Mouse (Mus musculus) monocyte, adult 5-6 weeks (primary cell): ENCODE data around the gene Fam178b. TPM values are rescaled to one million over a fixed set of nuclear protein-coding genes. Genes with fewer than 3 reads are reported as not detected.
"Not testable (repeated sequence)": the region's sequence is repeated elsewhere in the genome, so short reads cannot be mapped to it uniquely, and the experiment has no call there.

Experiments used
- ATAC-seq: fragments of 153-309, 156-312 bp; replicated peaks from 2 replicates; pipeline ENCODE4 v1.8.0; 2017; ENCODE audit warnings: mild to moderate bottlenecking; ENCODE audit not compliant: low TSS enrichment, insufficient number of reproducible peaks, severe bottlenecking, poor library complexity, low FRiP score
- total RNA-seq: library from RNA; stranded (forward); fragments of 200-1000, 200-491, 200-594 nt; gene quantifications from 3 replicates; pipeline ENCODE4 v1.2.3, GENCODE M21; 2017

The Fam178b gene
- total RNA-seq, 1 experiment from 2014 or later: not detected

GRCm38 (mm10) chr1:36634940-36635339, 48.0 kb downstream of the Fam178b start:
- peak; percentile 55; the same call in 1 of the 2 replicates for ATAC-seq

DNA sequence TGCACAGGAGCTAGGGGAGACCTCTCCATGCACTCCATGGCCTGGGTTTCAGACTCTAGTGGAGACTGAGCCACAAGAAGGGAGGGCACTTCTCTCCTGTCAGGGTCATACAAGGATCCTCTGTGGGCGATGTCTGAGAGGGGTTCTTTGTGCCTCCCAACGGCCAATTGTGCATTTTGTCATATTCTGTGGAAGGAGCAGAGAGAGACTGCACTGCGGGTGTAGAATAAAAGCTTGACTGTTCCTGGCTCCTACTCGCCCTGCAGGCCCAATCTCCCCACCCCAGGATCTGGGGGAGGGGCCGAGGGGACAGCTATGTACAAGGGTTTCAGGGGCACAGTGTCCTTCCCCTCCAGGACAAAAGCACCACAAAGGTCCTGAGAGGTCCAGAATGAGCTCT, 49.1 kb downstream of the Fam178b start:
- ATAC-seq: no peak

DNA sequence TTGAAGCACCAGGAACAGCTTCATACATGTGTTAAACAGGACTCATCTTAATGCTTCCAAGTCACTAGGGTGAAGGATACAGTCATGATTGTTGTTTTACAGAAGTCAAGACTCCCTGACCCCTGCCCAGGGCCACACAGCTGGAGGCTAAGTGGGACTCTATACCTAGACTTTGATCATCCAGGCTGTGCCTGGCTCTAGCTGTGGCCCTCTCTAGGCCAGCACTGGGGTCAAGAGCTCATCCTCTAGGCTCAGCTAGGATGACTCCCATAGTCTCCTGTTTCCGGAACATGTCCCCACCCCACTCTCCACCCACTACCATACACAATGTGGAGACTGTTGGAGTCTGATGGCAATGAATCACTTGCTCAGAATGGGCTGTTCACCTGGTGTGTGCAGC, 50.1 kb downstream of the Fam178b start:
- ATAC-seq: no peak

- ATAC-seq: no peak
Observed at GRCm38 (mm10) chr1:36632090-36632489, 50.9 kb downstream of the Fam178b start.

GRCm38 (mm10) chr1:36631391-36631790, 51.6 kb downstream of the Fam178b start:
- ATAC-seq: no peak

DNA sequence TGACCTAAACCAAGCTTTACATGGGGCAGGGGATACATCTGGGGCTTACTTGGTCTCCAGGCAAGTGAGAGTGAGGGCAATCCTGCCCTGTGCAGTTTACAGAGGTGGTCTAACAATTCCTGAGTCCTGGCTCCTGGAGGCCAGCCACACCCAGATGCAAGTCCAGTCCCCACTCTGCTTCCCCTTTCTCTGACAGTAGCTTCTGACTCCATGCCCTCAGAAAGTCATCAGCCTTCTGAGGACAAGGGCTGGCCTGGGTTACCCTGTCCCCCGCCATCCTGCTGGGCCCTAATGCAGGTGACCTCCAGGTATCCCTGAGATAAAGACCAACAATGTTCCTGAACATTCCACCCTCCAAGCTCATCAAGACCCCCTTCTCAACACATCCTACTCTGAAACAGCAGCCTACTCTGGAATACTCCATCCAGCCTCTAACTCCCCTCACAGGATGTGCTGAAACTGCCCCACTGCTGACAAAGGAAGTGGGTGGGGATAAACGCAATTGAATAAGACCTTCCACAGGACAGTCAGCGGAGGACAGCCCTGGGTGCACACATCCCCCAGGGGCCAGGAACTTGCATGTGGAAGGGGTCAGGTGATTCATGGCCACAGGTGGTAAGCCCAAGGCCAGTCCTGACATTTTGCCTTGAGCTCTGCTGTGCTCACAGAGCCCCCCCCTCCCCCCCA, 52.8 kb downstream of the Fam178b start:
- no peak for ATAC-seq

DNA sequence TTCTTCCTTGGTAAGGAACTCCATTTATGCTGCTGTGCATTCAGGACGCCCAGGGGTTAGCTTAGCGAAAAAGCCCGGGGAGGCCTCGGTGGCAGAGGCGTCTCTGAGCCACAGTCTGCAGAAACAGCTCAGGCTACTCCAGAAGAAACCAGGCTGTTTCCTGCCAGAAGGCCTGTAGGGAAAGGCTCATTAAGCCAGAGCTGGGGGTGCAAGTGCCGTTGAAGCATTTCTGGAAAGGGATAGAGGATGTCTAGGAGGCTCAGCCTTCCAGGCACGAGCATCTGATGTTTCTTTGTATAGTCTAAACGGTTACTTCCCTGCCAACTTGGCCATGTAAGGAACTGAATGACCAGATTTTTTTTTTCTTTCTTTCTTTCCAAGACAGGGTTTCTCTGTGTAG, 54.4 kb downstream of the Fam178b start:
- no peak for ATAC-seq

DNA sequence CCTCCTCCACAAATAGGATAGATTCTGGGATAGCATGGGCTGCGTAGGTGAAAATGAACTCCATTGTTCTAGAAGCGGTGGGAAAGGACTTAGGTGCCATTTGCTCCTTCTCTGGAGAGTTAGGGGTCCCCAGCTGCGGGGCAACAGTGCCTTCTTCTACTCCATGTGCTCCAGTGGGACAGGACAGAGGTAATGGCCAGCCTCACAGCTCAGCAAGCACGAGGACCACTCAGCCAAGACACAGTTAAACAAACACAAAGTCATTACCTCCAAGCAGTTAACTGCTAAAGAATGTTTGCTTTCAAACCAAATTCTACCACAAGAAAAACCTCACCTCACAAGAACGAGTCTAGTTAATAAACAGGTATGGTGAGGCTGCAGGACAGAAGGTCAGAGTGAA, 57.5 kb downstream of the Fam178b start:
- no peak for ATAC-seq

GRCm38 (mm10) chr1:36615958-36616357, 67.0 kb downstream of the Fam178b start:
- ATAC-seq: not testable (repeated sequence)

DNA sequence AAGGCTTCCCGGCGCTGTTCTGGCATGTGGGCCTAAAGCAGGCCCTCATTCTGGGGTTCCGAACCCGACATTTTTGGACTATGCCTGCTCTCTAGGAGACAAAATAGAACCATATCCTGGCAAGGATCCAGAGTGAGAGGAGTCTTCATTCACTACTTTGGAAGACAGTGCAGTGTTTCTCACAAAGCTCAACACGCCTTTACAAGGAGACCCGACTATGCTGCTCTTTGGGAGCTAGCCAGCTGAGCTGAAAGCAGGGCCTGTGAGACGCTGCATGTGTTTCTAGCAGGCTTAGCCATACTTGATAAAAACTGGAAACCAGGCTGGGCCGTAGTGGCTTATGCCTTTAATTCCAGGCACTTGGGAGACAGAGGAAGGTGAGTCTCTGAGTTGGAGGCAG, 67.8 kb downstream of the Fam178b start:
- ATAC-seq: no peak

DNA sequence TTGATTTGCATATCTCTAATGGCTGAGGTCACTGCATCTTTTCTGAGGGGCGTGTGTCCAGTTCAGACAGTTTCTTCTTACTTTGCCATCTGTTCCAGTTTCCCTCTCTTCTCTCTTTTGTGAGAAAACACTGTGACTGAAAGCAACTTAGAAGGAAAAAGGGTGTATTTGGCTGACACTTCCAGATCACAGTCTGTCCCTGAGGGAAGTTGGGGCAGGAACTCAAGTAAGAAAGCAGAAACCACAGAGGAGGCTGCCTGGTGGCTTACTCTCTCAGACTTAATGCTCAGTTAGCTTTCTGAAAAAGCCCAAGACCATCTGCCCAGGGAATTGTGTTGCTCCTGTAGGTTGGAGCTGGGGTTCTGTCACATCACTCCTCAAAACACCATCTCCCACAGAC, 68.4 kb downstream of the Fam178b start:
- ATAC-seq: no peak

- no peak for ATAC-seq
Observed at GRCm38 (mm10) chr1:36613374-36613895, 69.5 kb downstream of the Fam178b start.

- 0 out of 2 replicates have a peak, but pooled peaks have one; percentile 22 for ATAC-seq
Observed at GRCm38 (mm10) chr1:36612362-36612761, 70.6 kb downstream of the Fam178b start.

DNA sequence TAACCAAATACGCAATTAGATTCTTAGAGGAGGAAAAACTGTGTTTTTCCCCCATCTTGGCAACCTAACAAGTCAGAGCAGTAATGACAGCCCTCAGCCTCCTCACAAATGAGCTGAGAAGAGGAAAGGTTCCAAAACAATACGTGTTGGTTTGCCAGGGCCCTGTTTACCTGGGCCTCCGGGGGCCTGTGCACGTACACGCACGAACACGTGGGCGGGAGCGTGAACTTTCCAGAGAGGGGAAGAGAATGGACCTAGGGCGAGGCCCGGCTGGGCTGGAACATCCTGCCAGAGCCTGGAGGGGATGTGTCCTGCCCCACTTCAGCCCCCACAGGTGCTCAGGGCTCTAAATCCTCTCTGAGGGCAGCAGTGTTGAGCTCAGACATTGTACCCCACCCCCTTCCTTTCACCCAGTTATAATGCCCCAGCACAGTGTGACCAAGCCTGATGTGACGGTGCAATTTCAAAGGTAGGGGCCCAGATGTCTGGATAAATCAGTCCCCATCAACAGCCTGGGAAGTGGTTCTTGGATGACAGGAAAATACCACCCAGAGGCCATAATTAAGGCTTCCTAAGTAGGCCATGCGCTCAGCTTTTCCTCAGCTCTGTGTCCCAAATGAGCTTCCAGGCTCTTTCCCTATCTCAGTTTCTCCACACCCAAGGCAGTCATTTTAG, 71.4 kb downstream of the Fam178b start:
- ATAC-seq: no peak

DNA sequence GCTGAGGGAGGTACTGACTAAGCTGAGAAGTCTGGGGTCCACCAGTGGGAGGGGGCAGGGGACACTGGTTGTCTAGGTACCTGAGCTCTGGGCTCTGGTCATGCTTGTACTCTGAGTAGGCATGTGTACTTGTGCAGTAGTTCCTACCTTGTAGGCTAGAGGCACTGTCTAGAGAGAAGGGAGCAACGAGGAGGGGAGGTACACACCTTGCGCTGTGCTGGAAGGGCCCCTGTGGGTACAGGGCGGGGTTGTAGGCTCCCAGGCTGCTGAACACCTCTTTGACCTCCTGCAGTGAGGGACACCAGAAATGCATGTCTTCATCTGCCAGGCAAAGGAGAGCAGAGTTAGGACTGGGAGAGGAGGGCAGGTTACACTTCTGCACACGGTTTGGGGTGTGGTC, 74.8 kb downstream of the Fam178b start:
- no peak for ATAC-seq

GRCm38 (mm10) chr1:36606951-36607350, 76.0 kb downstream of the Fam178b start:
- ATAC-seq: no peak

DNA sequence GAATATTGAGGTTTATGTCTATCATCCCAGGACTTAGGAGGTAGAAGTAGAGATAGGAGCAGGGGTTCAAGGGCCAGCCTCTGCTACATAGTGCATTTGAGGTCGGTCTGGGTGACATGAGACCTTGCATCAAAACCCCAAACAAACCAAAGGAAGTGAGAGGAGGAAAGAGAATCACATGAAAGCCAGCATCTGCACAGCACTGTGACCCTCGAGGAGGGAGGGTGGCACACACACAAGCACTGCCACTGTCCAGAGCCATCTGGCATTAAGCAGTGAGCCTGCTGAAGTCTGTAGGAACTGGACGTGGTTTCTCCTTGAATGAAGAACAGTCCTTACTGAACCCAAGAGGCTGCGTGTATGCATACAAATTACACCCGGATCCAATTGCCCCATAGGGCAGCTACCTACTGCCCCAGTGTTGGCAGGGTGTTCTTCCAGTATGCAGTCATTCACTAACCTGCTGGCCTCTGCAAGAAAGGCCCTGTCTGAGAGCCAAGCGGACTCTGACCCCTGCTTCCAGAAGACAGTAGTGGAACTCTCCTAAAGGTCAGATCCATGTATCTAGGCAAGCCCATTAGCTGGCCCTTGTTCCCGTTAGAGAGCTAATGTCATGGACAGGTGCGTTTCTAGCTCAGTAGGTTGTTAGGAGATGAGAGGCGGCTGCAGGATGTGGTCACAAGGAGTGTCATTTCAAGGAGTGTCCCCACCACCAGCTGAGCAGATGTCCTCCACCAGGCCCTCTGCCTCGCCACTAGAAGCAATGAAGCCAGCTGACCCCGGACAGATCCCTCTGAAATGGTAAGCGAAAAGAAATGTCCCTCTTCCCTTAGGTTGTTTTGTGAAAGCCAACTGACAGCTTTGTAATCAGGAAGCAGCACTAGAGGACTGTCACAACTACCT, 78.5 kb downstream of the Fam178b start:
- no peak for ATAC-seq

DNA sequence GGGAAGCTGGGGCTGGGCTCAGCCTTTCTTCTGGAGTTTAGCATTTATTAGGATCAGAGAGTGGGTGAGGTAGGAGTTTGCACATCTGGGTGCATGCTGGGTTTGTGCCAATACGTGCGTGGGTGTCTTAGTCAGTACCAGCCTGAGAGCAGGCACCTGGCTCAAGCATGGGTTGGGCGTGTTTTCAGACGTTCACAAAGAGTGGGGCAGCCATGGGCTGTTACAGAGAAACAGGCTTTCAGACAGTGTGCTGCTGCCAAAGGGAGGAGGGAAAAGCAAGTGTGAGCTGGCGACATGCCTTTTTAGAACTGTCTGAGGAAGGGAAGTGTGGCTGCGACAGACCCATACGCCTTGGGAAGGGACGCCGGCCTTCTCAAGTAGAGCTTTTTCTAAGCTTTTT, 79.6 kb downstream of the Fam178b start:
- no peak for ATAC-seq

DNA sequence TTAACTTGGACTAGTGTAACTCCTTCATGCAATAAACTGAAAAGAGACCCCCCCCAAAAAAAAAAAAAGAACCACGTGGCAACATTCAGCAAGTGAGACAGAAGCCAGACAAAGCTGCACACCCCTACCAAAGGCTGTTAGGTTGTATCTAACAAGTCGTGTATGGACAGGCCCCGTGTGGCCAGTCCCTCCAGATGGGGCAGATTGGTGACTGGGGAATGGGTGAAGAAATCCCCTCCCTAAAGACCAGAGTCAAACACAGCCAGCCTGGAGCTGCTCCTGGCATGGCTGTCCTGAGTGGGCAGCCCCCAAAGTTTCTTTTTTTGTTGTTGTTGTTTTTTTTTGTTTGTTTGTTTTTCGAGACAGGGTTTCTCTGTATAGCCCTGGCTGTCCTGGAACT, 80.7 kb downstream of the Fam178b start:
- ATAC-seq: no peak
